Mouse (Mus musculus): ENCODE results near the gene Fam72a. TPM values are rescaled to one million over a fixed set of nuclear protein-coding genes. Genes with fewer than 3 reads are reported as not detected.

Fam72a gene
- polyA plus RNA-seq, 2 experiments = 1.3 TPM

DNA sequence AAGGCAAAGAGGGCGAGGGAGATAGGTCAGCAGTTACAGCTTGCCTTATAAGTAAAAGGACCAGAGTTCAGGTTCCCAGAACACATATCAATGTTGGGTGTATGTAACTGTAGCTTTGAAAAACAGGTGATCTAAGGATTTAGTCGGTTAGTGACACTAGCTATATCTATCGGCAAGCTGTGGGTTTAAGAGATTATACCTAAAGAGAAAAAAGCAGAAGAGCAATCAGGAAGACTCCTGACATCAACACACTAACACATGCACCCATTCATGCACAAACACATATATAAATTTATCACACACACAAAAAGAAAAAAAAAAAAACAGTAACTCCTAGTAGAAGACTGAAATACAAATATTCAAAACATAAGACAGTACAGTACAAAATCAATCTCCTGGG, 11.1 kb upstream of the Fam72a start:
- no peaks in the 10 kb centered on the region for H3K27me3 ChIP-seq (ENCODE audit: control insufficient read depth, insufficient read depth, low read length)
- TF ChIP-seq EP300 (IDR thresholded peaks at IDR 0.05; ENCODE audit: low read depth) = no peak
- no peak for TF ChIP-seq CTCF (IDR thresholded peaks at IDR 0.05; ENCODE audit: low read depth)
- WGBS (ENCODE audit: insufficient replicate concordance) = 60% methylated on average over 3 of the region's 3 CpGs

DNA sequence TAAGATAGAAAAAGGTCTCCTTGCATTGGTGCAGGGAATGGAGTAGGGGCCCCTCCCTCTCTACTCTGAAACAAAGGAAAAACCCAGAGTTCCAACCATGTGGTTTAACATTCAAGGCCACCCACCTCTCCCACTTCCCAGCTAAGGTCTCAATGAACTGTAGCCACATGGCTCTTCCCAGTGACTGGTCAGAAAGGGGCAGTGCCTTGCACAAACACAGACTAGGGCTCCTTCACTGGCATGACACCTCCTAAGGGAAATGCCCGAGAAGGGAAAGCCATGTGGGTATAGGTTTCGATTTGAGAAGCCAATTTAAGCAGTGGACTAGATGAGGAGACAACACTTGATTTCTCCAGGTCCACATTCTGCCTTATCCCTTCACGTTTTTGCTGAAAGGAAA, 3.9 kb upstream of the Fam72a start:
- no peak for ATAC-seq (ENCODE audit: insufficient read depth)
- H3K27ac ChIP-seq = no peak overlapping the region
- 53% methylated on average over 3 of the region's 3 CpGs for WGBS (ENCODE audit: insufficient replicate concordance)

More for the DNA sequence above, 11.1 kb upstream of the Fam72a start:
- Histone ChIP-seq H3K4me3 (ENCODE audit: insufficient read depth in 1 of 2, low read depth in 2 of 2, low read length in 2 of 2) (no peak overlapping the region), H3K9me3 (ENCODE audit: control insufficient read depth, low read length) (no peaks in the 10 kb centered on the region), H3K4me2 (ENCODE audit: low read depth) (no peak overlapping the region), H3K4me1 (replicated peaks; ENCODE audit: control insufficient read depth in 2 of 2, insufficient read depth in 2 of 2, low read length in 1 of 2) (0 out of 4 replicates have a peak, but pooled peaks cover 0 to 1% of the 10 kb centered on the region in 2 experiments), H3K36me3 (replicated peaks; ENCODE audit: control insufficient read depth, insufficient read depth, low read depth) (no peaks in the 10 kb centered on the region), H3K9ac (replicated peaks) (no peak overlapping the region), H3K27ac (no peak overlapping the region)
- ATAC-seq (ENCODE audit: insufficient read depth) (no peak), DNase-seq (ENCODE audit: low read depth in 3 of 3, low spot score in 3 of 3) (no peak)

DNA sequence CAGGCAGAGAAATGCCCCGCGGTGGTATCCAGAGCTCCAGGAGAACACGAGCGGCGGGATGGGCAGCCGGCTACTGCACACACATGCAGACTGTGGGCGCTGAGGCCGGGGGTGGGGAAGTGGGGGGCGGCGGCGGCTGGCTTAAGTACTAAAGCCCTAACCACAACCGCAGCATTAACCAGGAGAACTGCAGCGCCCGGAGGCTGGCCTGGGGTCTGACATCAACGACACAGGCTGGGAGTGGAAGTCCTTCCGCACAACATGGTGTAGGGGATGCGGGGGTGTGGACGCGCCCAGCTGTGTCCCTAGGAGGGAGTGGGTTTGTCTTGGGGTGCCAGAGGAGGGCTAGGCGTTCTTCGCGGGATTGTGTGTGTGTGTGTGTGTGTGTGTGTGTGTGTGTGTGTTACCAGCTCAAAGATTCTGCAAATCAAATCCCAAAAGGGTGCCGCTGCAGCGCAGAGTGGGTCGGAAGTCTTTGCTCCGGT, 2.6 kb upstream of the Fam72a start:
- WGBS (ENCODE audit: insufficient replicate concordance) = 2% methylated on average over 26 of the region's 26 CpGs

More for the DNA sequence above, 3.9 kb upstream of the Fam72a start:
- no peaks in the 10 kb centered on the region for H3K36me3 ChIP-seq (replicated peaks; ENCODE audit: control insufficient read depth, insufficient read depth, low read depth)
- H3K9me3 ChIP-seq (ENCODE audit: control insufficient read depth, low read length) = no peaks in the 10 kb centered on the region
- peaks cover 14 to 19% of the 10 kb centered on the region in 2 experiments for H3K4me1 ChIP-seq (replicated peaks; ENCODE audit: control insufficient read depth in 2 of 2, insufficient read depth in 2 of 2, low read length in 1 of 2)
- DNase-seq (ENCODE audit: low read depth in 3 of 3, low spot score in 3 of 3) = no peak
- TF ChIP-seq EP300 (IDR thresholded peaks at IDR 0.05; ENCODE audit: low read depth) = no peak
- no peak for TF ChIP-seq CTCF (IDR thresholded peaks at IDR 0.05; ENCODE audit: low read depth)
- H3K4me3 ChIP-seq (ENCODE audit: insufficient read depth in 1 of 2, low read depth in 2 of 2, low read length in 2 of 2) = peak overlapping the region in 1 of 2 experiments; percentile 4; a peak in 1 of 4 replicates
- peak overlapping the region; percentile 100 for H3K4me2 ChIP-seq (ENCODE audit: low read depth)
- H3K27me3 ChIP-seq (ENCODE audit: control insufficient read depth, insufficient read depth, low read length) = no peaks in the 10 kb centered on the region; the same call in 1 of the 2 replicates
- H3K9ac ChIP-seq (replicated peaks) = no peak overlapping the region

DNA sequence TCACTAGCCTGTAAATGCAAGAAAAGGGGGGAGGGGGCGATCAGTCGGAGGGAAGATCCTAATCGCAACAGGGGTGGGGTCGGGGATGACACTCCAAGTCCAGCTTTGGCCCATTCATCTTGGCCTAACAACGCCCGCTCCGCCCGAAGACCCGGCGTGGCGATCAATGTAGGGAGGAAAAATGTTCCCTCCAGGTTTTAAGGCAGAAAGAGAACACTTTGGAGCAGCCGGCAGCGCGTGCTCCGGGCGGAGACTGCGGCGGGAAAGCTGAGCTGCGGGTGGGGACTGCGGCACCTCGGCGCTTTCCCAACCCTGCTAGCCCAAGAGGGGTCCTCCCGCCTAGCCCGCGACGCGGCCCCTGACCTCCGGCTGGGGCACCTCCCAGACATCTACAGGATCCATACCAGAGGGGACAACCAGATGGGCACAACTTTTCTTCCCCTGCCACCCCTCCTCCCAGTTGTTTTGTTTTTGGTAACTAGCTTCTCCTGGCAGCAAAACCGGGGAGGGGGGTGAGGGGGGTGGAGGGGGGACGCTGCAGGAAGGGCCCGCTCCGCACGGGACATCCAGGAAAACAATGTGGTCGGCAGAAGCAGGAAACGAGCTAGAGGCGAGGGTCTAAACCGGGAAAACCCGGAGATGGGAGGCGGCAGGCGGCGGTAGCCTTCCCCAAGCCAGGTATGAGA, 2.0 kb upstream of the Fam72a start:
- peak overlapping the region; percentile 84 to 93 for H3K4me3 ChIP-seq (ENCODE audit: insufficient read depth in 1 of 2, low read depth in 2 of 2, low read length in 2 of 2)
- ATAC-seq (ENCODE audit: insufficient read depth) (no peak), DNase-seq (ENCODE audit: low read depth in 3 of 3, low spot score in 3 of 3) (no peak)
- H3K36me3 ChIP-seq (replicated peaks; ENCODE audit: control insufficient read depth, insufficient read depth, low read depth) = no peaks in the 10 kb centered on the region
- H3K27ac ChIP-seq = peak overlapping the region; percentile 60
- no peaks in the 10 kb centered on the region; the same call in 1 of the 2 replicates for H3K27me3 ChIP-seq (ENCODE audit: control insufficient read depth, insufficient read depth, low read length)
- H3K9ac ChIP-seq (replicated peaks) = peak overlapping the region; percentile 80
- peaks cover 16 to 24% of the 10 kb centered on the region in 2 experiments for H3K4me1 ChIP-seq (replicated peaks; ENCODE audit: control insufficient read depth in 2 of 2, insufficient read depth in 2 of 2, low read length in 1 of 2)
- H3K4me2 ChIP-seq (ENCODE audit: low read depth) = peak overlapping the region; percentile 100
- H3K9me3 ChIP-seq (ENCODE audit: control insufficient read depth, low read length) = no peaks in the 10 kb centered on the region
- no peak for TF ChIP-seq EP300 (IDR thresholded peaks at IDR 0.05; ENCODE audit: low read depth)
- TF ChIP-seq CTCF (IDR thresholded peaks at IDR 0.05; ENCODE audit: low read depth) = no peak
- under 1% methylated on average over 41 of the region's 41 CpGs for WGBS (ENCODE audit: insufficient replicate concordance)

More for the DNA sequence above, 2.6 kb upstream of the Fam72a start:
- ATAC-seq (ENCODE audit: insufficient read depth) = no peak
- peaks cover 16 to 24% of the 10 kb centered on the region in 2 experiments for H3K4me1 ChIP-seq (replicated peaks; ENCODE audit: control insufficient read depth in 2 of 2, insufficient read depth in 2 of 2, low read length in 1 of 2)
- TF ChIP-seq EP300 (IDR thresholded peaks at IDR 0.05; ENCODE audit: low read depth) = no peak
- TF ChIP-seq CTCF (IDR thresholded peaks at IDR 0.05; ENCODE audit: low read depth) = no peak
- H3K9ac ChIP-seq (replicated peaks) = peak overlapping the region; percentile 80
- no peak for DNase-seq (ENCODE audit: low read depth in 3 of 3, low spot score in 3 of 3)
- H3K27ac ChIP-seq = no peak overlapping the region
- H3K4me3 ChIP-seq (ENCODE audit: insufficient read depth in 1 of 2, low read depth in 2 of 2, low read length in 2 of 2) = peak overlapping the region; percentile 84 to 93
- H3K4me2 ChIP-seq (ENCODE audit: low read depth) = peak overlapping the region; percentile 100
- no peaks in the 10 kb centered on the region for H3K36me3 ChIP-seq (replicated peaks; ENCODE audit: control insufficient read depth, insufficient read depth, low read depth)
- no peaks in the 10 kb centered on the region; the same call in 1 of the 2 replicates for H3K27me3 ChIP-seq (ENCODE audit: control insufficient read depth, insufficient read depth, low read length)
- H3K9me3 ChIP-seq (ENCODE audit: control insufficient read depth, low read length) = no peaks in the 10 kb centered on the region

Data from liver, embryonic 14.5 days (tissue).